ENCODE assay signal across 16 mouse cellular contexts in genomic region chr12:106842396-106842795, GRCm38 (mm10).
DNase-seq lines count a peak whose midpoint lies in the region; ATAC-seq and TF ChIP-seq lines count a peak whose summit lies in the region.
"Had no signal": no experiment of that assay in that cellular context is flagged by ENCODE, and none has a peak within 500 bp of the region (broad histone marks: within the 10 kb centered on the region; RNA-seq: fewer than 3 reads in every experiment).

No protein-coding gene starts in this region.

- no peak overlapping the region for H3K4me2 ChIP-seq in midbrain, embryonic 11.5 days
- no peak overlapping the region for H3K4me2 ChIP-seq in forebrain, embryonic 11.5 days (ENCODE audit: low read depth, low read length, severe bottlenecking)
- no peak overlapping the region for H3K4me2 ChIP-seq in hindbrain, postnatal 0 days (ENCODE audit: low read depth, low read length)
- H3K4me2 ChIP-seq: liver, embryonic 15.5 days; neural tube, embryonic 13.5 days had no signal

- no peak for DNase-seq in midbrain, embryonic 10.5 days (ENCODE audit: low spot score)
- no peak for DNase-seq in midbrain, embryonic 11.5 days (ENCODE audit: low spot score, missing footprints)
- no peak for DNase-seq in forebrain, embryonic 11.5 days (ENCODE audit: low spot score)
- DNase-seq in hindbrain, postnatal 0 days (ENCODE audit: low spot score) = no peak
- no peak for DNase-seq in limb, embryonic 10.5 days (ENCODE audit: low spot score)
- DNase-seq in urinary bladder, postnatal 4 days (ENCODE audit: low spot score in 2 of 2) = no peak
- DNase-seq in adrenal gland, postnatal 4 days (ENCODE audit: low spot score in 2 of 2) = no peak
- DNase-seq: cerebellum, postnatal 25 days; heart, postnatal 10 days; right cerebral cortex, postnatal 4 days; thymus, postnatal 25 days had no signal

- H3K4me3 ChIP-seq in midbrain, embryonic 10.5 days = no peak overlapping the region
- H3K4me3 ChIP-seq in midbrain, embryonic 11.5 days (ENCODE audit: low read depth, low read length) = no peak overlapping the region
- H3K4me3 ChIP-seq in forebrain, embryonic 11.5 days (ENCODE audit: low read depth, low read length) = no peak overlapping the region
- no peak overlapping the region for H3K4me3 ChIP-seq in hindbrain, postnatal 0 days (ENCODE audit: low read length)
- no peak overlapping the region for H3K4me3 ChIP-seq in limb, embryonic 10.5 days
- H3K4me3 ChIP-seq: heart, embryonic 10.5 days; liver, embryonic 15.5 days; neural tube, embryonic 13.5 days had no signal

- H3K9me3 ChIP-seq in midbrain, embryonic 10.5 days (replicated peaks) = no peaks in the 10 kb centered on the region
- H3K9me3 ChIP-seq in midbrain, embryonic 11.5 days (ENCODE audit: control insufficient read depth, low read length) = no peaks in the 10 kb centered on the region
- no peaks in the 10 kb centered on the region for H3K9me3 ChIP-seq in forebrain, embryonic 11.5 days (ENCODE audit: control insufficient read depth, low read length)
- H3K9me3 ChIP-seq in hindbrain, postnatal 0 days (ENCODE audit: low read length) = no peaks in the 10 kb centered on the region
- no peaks in the 10 kb centered on the region for H3K9me3 ChIP-seq in limb, embryonic 10.5 days (replicated peaks)
- H3K9me3 ChIP-seq: heart, embryonic 10.5 days; liver, embryonic 15.5 days; neural tube, embryonic 13.5 days had no signal

- no peak overlapping the region for H3K9ac ChIP-seq in midbrain, embryonic 11.5 days (ENCODE audit: low read length)
- no peak overlapping the region for H3K9ac ChIP-seq in forebrain, embryonic 11.5 days (ENCODE audit: low read length)
- H3K9ac ChIP-seq in hindbrain, postnatal 0 days (replicated peaks; ENCODE audit: low read length) = no peak overlapping the region
- H3K9ac ChIP-seq: liver, embryonic 15.5 days; neural tube, embryonic 13.5 days had no signal

- ATAC-seq in midbrain, embryonic 11.5 days (ENCODE audit: low FRiP score) = no peak
- 0 out of 2 replicates have a peak, but pooled peaks have one; percentile 4 for ATAC-seq in forebrain, embryonic 11.5 days (replicated peaks; ENCODE audit: low FRiP score)
- ATAC-seq in hindbrain, postnatal 0 days = no peak
- ATAC-seq: lung, postnatal 0 days had no signal

- no peak for TF ChIP-seq CTCF in hindbrain, postnatal 0 days (IDR thresholded peaks at IDR 0.05; ENCODE audit: low read depth)

- 63% methylated on average over 8 of the region's 8 CpGs for WGBS in midbrain, embryonic 10.5 days
- WGBS in midbrain, embryonic 11.5 days = 49% methylated on average over 8 of the region's 8 CpGs
- 45% methylated on average over 8 of the region's 8 CpGs for WGBS in forebrain, embryonic 11.5 days
- WGBS in hindbrain, postnatal 0 days = 47% methylated on average over 8 of the region's 8 CpGs
- WGBS in limb, embryonic 10.5 days = 61% methylated on average over 8 of the region's 8 CpGs

- peaks cover 26% of the 10 kb centered on the region for H3K27me3 ChIP-seq in midbrain, embryonic 10.5 days (ENCODE audit: low read depth, poor library complexity, severe bottlenecking)
- no peaks in the 10 kb centered on the region for H3K27me3 ChIP-seq in midbrain, embryonic 11.5 days (ENCODE audit: control insufficient read depth, insufficient read depth, low read length)
- H3K27me3 ChIP-seq in forebrain, embryonic 11.5 days (ENCODE audit: control insufficient read depth, insufficient read depth, low read length) = no peaks in the 10 kb centered on the region
- H3K27me3 ChIP-seq in hindbrain, postnatal 0 days (ENCODE audit: insufficient read depth, low read length) = no peaks in the 10 kb centered on the region
- 0 out of 2 replicates have a peak, but pooled peaks cover 20% of the 10 kb centered on the region for H3K27me3 ChIP-seq in limb, embryonic 10.5 days (ENCODE audit: low read depth, poor library complexity, severe bottlenecking)
- H3K27me3 ChIP-seq: liver, embryonic 15.5 days had no signal

- peaks cover 37% of the 10 kb centered on the region for H3K4me1 ChIP-seq in midbrain, embryonic 10.5 days
- peaks cover 9% of the 10 kb centered on the region for H3K4me1 ChIP-seq in midbrain, embryonic 11.5 days (ENCODE audit: control insufficient read depth, insufficient read depth, low read length)
- H3K4me1 ChIP-seq in forebrain, embryonic 11.5 days (replicated peaks; ENCODE audit: control insufficient read depth, insufficient read depth, low read length) = peaks cover 24% of the 10 kb centered on the region
- H3K4me1 ChIP-seq in hindbrain, postnatal 0 days (ENCODE audit: insufficient read depth, low read length) = peaks cover 3% of the 10 kb centered on the region; the same call in 1 of the 2 replicates
- H3K4me1 ChIP-seq in limb, embryonic 10.5 days = peaks cover 25% of the 10 kb centered on the region
- H3K4me1 ChIP-seq: liver, embryonic 15.5 days had no signal

- H3K27ac ChIP-seq in midbrain, embryonic 10.5 days (replicated peaks) = peak overlapping the region; percentile 52
- H3K27ac ChIP-seq in midbrain, embryonic 11.5 days (ENCODE audit: low read depth, low read length) = no peak overlapping the region
- H3K27ac ChIP-seq in forebrain, embryonic 11.5 days (ENCODE audit: low read depth, low read length) = 0 out of 2 replicates have a peak overlapping the region, but pooled peaks have one; percentile 21
- H3K27ac ChIP-seq in hindbrain, postnatal 0 days = peak overlapping the region; percentile 51; the same call in 1 of the 2 replicates
- H3K27ac ChIP-seq in limb, embryonic 10.5 days = no peak overlapping the region
- H3K27ac ChIP-seq: heart, embryonic 10.5 days; liver, embryonic 15.5 days; neural tube, embryonic 13.5 days had no signal

- no peaks in the 10 kb centered on the region for H3K36me3 ChIP-seq in midbrain, embryonic 10.5 days
- H3K36me3 ChIP-seq in midbrain, embryonic 11.5 days (ENCODE audit: control insufficient read depth, insufficient read depth, low read length) = no peaks in the 10 kb centered on the region
- H3K36me3 ChIP-seq in forebrain, embryonic 11.5 days (ENCODE audit: control insufficient read depth, insufficient read depth, low read length) = no peaks in the 10 kb centered on the region
- no peaks in the 10 kb centered on the region for H3K36me3 ChIP-seq in hindbrain, postnatal 0 days (ENCODE audit: insufficient read depth, low read length)
- no peaks in the 10 kb centered on the region for H3K36me3 ChIP-seq in limb, embryonic 10.5 days
- H3K36me3 ChIP-seq: G1E; heart, embryonic 10.5 days; liver, embryonic 15.5 days; neural tube, embryonic 13.5 days had no signal

Comparison
In these comparisons a context has a peak if more than half of its experiments do, and no peak if none do; other contexts are left out.
1. H3K27ac ChIP-seq: peak in midbrain, embryonic 10.5 days (single experiment), forebrain, embryonic 11.5 days (single experiment) and hindbrain, postnatal 0 days (single experiment); none in midbrain, embryonic 11.5 days (single experiment) and limb, embryonic 10.5 days (single experiment).